Mouse (Mus musculus) embryonic fibroblast, embryonic 13.5 days (primary cell): ENCODE results near the gene Mrpl45.

Source experiments
- CTCF ChIP-seq: IDR thresholded peaks from 2 replicates; pipeline ENCODE4 v1.5.1; 2011; ENCODE audit warnings: mild to moderate bottlenecking, control low read depth, low read length, moderate library complexity, borderline replicate concordance; ENCODE audit not compliant: insufficient read depth
- POLR2A ChIP-seq: IDR thresholded peaks from 2 replicates; pipeline ENCODE4 v1.6.1; 2011; ENCODE audit warnings: low read depth, mild to moderate bottlenecking, control low read depth, low read length, moderate library complexity

DNA sequence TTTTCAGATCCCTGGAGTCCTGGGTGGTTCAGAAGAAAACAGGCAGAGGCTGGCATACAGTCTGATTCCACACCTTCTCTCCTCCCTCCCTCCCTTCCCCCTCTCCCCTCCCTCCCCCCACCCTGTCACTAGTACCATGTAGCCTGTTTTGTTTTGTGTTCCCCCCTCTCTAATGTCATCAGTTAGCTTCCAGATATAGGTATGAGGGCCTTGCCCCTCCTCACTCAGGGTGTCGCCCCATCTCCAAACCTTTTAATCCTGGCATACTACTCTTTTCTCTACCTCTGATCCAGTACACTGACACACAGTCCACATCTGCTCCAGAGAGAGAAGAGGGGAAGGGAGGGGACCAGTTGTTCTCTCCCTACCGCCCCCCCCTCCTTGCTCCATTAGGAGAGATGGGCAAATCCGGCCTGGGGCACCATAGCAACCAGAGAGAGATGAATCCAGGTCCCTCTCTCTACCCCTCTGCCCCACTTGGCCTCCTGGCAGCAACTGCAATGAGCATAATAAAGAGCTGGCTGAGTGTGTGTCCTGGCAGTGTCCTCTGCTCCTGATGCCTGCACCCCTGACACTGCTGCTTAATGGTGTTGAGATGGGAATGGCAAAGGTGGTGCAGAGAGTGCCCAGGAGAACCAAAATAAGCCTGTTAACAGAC lies 36.6 kb downstream of the Mrpl45 start, which contains the start of gene Gpr179:
- no peak for TF ChIP-seq POLR2A
- TF ChIP-seq CTCF, result no peak
